Mouse (Mus musculus) spleen, embryonic (tissue): ENCODE measurements around the gene Mgat4b.

ENCODE experiments used
- CTCF ChIA-PET: fragments of 350-600 bp; sonication (Branson Sonifier 250); formaldehyde crosslinking; loops from one replicate; lab custom pipeline; 2022; lab: Charles Lee

Gene Mgat4b

DNA sequence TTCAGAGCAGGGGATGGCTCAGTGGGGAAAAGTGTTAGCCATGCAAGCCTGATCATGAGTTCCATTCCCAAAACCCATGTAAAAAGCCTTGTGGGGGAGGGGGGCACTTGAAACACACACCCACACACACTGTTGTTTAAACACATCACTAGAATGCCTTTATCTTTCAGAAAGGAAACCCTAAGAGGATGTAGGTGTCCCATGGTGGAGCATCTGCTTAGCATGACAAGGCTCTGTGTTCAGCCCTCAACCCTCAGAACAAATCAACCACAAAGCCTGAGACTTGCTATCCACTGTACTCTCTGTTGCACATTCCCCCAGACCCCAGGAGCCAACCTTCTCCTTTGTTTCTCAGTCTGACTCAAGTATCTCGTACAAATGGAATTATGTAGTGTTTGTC, 69.4 kb downstream of the Mgat4b start:
- CTCF ChIA-PET = no interaction called here
